Mouse (Mus musculus) bone marrow, adult 2 months (tissue): ENCODE measurements around the gene Perm1.

Source experiments
- CTCF ChIP-seq: fragments of 200-500 bp; IDR thresholded peaks from 2 replicates; pipeline ENCODE4 v1.5.1; 2011; ENCODE audit warnings: low read length, control low read depth; ENCODE audit not compliant: control insufficient read depth, insufficient read depth
- POLR2A ChIP-seq: fragments of 200-500 bp; IDR thresholded peaks from 2 replicates; pipeline ENCODE4 v1.6.1; 2011; ENCODE audit warnings: low read depth, mild to moderate bottlenecking, control low read depth, low read length, borderline replicate concordance; ENCODE audit not compliant: control insufficient read depth

DNA sequence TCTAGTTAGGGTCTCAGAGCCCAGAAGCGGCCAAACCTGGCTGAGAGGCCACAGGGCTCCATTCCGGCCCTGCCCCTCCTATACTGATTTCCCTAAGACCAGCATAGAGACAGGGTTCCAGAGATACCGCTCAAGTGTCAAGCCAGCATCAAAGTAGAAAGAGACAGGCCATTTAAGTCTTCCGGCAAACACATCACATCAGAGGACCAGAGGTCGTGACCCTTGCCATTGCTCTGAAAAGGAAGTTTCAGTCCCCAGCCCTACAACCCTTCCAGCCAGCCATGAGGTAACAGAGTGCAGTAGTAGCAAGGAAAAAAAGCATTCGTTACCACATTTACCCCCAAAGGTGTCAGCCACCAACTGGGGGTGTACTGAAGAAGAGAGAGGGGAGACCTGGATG is 21.3 kb upstream of the Perm1 start:
- TF ChIP-seq CTCF (no peak), POLR2A (no peak)
